Mouse (Mus musculus) 416B (cell line): ENCODE measurements around the gene Ebf3.

Source experiments
- DNase-seq: peaks from one replicate; pipeline ENCODE4 v3.0.0; 2011; ENCODE audit warnings: low read depth

The Ebf3 gene

DNA sequence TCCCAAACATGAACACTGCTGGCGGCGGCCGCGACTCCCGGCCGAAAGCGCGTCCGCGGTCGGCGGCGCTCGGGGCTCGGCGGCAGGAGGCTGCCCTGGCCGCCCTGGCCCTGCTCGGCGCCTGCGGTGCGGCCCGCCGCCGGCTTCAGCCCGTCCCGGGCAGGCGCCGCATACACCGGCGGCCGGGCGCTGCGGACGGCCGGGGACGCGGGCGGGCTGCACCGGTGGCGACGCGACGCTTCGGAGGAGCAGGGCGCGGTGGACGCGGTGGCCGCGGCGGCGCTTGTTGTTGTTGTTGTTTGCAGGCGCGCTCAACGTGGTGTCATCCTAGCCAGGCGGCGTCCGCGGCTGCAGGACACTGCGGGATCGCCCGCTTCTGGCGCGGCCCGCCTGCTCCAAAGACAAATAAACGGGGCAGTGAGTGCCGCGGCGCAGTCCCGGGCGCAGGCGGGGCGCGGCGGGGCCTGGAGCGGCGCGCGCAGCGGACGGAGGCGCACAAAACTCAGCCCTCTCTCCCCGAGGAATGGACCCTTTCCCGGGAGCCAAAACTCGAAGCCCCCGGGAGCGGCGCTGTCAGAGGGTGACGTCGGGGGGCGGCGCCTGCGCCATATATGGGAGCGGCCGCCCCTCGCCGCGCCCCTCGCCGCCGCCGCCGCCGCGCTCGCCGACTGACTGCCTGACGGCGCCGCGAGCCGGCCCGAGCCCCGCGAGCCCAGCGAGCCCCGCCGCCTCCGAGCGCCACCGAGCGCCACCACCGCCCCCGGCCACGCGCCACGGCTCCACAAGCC, at the start of gene Ebf3:
Gene Ebf3, minus strand, starts transcription at position 542 of the 788 bp plus-strand sequence.
- DNase-seq = no peak

DNA sequence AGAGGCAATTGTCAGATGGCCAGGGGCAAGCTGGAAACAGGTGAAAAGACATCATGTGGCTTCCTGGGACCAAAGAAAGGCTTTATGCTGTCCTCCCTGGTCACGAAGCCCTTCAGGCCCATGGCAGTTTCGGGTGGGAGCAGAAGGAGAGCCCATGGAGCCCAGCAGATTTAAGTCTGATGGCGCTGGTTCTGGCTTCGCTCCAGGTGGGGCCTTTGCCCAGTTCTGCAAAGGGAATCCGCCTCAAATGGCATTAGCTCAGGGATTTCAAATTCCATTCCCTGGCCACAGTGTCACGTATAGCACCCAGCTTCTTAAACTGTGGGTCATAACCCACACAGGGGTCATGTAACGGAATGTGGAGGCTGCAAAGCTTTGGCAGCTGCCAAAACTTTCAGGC, 32.6 kb upstream of the Ebf3 start:
- DNase-seq = no peak

DNA sequence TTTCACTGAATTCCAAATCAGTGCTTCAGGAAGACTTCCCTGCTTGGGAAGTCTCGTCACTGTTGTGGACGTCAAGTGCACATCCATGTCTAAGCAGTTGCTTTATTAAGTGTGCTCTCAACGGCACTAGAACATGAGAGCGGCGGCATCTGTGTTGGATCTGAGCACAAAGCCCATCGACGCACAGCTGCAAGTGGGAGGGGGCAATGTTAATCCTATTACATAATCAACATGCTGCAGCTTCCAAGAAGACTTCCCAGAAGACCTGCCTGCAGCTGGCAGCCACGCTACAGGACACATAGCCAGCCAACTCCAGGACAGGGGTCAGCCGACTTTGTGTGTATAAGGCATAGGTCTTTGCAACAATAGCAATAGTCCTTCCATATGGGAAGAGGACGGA, 31.8 kb upstream of the Ebf3 start:
- DNase-seq = no peak

DNA sequence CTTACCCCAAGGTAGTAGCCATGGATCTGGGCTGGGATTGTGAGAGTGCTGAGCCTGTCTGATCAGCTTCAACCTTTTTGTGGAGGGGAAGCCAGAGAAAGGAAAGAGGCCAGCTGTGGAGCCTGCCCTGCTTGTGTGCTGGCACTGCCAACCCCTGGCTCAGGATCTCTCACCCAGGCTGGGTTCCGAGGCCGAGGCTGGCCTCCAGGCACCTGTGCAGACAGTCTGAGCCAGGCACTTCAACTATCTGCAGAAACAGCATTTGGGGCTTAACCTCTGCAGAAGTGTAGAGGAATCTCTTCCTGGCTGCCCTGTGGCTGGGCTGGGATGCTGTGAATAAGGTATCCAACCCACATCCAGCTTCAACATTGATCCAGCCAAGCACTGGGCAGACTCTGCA, 19.7 kb upstream of the Ebf3 start:
- DNase-seq = no peak

DNA sequence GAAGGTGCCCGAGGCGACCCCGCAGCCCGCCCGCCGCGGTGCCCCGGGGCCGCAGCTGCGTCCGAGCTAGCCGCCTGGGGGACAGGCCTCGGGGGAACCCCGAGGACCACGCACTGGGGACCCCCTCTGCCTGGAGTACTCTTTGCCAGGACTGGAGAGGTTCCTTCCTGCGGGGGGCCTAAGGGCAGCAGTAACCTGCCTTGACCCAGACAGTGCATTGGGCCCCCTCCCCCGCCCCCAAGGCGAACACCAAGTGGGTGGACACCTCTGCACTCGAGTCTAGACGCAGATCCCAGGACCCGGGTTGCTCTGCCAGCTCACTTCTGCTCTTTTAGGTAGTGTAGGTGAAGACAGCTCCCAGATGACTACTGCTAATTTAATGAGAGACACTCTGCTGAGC, 8.7 kb upstream of the Ebf3 start:
- DNase-seq = no peak

DNA sequence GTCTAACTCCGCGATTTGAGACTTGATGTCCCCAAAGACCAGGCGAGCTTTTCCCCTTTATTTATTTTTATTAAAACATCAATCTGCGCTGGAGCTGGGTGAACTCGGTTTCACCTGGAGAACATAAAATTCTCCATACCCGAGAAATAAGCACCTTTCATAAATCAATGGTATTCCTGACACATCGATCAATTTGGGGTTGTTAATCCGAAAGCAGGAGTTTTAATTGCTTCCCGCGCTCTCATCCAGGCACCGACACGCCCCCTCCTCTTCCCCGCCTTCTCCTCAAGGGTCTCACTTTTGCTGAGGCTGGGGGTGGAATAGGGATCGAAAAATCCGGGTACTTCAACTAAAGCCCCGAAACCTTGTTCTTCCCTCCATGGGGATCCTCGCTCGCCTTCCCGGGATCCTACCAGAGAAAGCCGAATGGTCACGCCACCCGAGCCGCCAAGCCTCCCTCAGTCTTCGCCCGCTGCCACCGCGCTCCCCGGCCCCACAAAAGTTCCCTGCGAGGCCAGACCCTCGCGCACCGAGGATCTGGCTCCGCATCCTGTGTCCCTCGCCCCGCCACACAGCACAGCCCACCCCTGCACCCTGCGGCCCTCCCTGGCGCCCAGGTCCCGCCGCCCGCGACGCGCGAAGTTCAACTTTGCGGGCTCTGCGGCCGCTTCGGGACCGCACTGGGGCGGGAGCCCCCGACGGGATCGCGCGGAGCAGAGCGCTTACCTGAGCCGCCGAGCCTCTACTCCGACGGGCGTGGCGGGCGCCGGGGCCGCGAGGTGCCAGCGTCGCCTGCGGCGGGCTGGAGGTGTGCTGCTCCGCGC, 7.9 kb upstream of the Ebf3 start:
- no peak for DNase-seq

DNA sequence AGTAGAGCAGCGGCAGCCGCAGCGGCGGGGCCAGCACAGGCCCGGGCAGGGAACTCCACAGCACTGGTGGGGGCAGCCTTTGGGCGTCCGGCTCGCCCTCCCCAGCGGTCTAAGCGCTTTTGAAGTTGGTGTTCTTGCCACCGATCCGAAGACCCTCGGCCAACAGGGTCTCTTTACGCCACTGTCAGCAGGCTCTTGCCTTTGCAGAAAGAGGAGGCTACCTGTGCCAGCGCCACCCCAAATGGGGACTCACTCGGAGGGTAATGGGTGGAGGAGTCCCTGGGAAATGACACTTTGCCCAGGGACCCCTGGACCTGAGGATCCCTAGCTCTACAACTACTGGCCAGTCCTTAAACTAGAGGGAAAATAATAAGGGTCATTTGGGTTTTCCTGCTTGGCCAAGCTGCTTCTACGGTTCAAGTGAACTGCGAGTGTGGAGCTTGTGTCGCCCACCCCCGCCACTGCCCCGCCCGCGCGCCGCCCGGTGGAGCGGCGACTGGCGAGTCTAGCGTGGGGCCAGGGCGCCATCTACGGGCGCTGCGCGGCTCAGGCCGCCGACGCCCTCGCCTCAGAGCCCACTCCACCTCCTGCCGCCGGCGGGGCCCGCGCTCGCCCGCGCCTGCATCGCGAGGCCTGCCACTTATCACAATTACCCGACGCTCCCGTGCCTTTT, 7.0 kb upstream of the Ebf3 start:
- no peak for DNase-seq

DNA sequence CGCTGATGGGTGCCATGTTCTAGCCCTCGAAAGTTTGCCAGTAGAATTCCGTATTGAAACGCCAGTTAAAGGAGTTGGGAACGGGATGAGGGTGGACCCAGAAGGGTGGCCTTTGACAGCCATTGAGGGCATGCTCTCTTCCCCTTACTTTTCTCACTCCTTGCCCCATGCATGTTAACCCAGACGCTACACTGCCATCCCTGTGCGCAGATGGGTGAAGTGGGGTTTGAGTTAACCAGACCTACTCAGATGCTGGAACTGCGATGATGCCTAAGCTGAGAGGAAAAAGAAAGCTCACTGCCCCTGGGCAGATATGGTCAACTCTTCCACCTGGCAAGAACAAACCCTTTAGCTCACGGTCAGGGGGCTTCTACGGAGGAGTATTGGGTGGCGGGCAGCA, 6.1 kb upstream of the Ebf3 start:
- no peak for DNase-seq

DNA sequence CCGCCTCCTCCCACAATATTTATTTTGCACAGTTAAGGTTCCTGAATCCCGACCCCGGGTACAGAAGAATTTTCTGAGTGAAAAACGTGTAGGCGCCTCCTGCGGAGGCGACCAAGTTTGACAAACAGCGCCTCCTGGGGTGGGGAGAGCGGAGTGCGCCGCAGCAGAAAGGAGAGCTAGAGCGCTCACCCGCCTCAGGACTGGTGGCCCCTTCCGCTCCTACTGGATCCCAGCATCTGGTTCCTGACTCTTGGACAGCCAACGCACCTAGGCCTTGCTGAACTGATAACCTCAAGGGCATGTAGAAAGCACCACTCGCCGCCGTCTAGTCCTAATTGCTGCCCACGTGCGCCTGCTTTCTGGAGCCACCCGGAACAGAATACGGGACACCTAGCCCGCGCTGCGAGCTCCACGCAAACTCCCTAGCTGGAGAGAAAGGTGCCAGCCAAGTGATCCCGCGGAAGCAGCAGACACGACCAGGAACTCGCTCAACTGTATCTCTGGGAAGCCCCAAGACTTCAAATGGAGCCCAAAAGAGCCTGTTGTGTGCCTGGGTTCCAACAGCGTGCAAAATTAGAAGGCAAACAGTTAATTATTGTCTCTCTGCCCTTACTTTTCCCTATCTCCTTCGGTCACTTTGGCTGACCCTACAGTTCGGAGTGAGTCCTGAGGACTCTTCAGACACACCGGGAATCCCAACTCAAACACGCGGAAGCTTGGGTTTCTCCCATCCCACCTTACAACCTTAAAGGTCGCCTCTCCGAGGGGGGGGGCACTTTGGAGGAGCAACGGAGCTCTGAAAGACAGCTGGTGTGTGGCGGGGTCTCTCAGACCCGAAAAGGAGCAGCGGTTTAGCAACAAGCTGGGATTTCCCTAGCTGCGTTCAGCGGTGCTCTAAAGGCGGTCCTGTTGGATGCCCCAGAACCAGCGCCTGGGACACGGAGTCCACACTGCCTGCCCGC, 5.0 kb upstream of the Ebf3 start:
- DNase-seq = no peak

DNA sequence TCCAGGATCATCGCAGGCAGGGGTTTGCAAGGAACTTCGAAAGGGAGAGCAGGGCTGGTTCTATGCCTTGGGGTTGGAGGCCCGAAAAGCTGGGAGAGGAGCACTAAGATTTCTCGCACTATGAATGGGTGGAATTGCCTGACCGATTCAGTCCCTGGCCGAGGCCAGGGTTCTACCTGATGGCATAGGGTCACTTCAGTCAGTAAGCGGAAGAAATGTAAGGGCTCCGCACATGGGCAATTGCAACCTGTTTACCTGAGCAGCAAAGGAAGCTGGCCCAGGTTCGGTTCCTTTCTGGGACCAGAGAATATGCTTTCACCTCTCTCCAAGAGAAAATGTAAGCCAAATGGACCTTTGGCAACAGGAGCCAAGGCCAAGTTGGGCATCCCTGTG, 4.1 kb upstream of the Ebf3 start:
- no peak for DNase-seq

DNA sequence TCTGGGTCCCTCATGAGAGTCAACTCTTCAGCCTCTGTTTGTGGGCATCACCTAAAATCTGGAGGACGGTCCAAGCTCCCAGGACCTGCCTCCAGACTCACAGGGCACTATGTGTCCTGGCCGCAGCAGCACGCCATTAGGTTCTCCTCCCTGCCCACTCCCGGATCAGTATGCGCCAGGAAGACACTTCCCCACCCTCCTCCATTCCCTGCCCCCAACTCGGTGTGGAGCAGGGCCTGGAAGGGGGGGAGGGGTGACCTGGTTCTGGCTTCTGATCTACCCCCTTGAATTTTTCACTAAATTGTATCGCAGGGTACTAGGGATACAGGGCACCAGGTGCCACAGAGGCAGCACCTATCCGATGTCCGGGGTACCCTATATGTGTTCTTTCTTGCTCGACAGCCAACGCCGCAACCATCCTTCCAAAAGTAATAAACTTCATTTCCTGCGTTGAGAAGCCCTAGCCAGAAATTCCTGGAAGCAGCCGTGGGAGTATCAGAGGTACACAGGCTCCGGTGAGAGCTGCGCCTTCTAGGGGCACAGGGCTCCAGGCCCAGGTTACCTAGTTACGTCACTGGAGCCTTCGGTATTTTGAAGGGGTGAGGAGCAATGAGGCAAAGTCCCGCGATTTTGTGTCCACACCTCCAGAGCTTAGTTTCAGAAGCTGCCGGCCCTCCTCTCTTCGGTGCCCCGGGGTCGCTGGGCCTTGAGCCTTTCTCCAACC, 3.6 kb upstream of the Ebf3 start:
- no peak for DNase-seq

DNA sequence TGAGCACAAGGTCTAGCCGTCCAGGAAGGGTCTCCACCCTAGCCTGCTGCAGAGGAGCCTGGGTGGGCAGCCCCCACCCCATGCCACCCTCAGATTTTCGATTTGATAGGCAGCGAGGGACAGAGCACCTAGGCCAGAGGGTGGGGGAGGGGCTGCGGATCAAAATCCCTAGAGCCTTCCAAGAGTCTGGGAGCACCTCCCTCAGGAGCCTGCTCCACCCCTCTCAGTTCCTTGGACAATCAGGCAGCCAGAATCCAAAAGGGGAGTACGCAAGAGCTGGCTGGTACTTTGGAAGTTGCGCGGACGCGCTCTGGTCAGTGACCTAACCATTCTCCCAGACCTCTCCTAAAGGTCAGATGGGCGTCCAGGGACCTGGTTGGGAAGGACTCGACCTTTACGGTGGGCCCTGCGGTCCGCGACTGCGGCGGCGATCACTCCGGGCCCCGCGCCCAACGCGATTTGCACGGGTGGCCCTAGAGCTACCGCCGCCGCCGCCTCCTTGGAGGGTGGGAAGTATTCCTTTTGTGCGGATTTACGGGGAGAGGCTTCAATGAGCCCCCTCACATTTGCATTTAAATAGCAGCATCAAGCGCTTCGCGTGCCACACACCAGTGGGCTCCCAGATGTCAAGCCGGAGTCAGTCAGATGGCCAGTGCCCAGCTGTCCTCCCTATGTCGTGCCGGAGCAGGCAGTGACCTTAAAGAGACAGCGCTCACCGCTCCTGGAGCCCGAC, 2.8 kb upstream of the Ebf3 start:
- no peak for DNase-seq

DNA sequence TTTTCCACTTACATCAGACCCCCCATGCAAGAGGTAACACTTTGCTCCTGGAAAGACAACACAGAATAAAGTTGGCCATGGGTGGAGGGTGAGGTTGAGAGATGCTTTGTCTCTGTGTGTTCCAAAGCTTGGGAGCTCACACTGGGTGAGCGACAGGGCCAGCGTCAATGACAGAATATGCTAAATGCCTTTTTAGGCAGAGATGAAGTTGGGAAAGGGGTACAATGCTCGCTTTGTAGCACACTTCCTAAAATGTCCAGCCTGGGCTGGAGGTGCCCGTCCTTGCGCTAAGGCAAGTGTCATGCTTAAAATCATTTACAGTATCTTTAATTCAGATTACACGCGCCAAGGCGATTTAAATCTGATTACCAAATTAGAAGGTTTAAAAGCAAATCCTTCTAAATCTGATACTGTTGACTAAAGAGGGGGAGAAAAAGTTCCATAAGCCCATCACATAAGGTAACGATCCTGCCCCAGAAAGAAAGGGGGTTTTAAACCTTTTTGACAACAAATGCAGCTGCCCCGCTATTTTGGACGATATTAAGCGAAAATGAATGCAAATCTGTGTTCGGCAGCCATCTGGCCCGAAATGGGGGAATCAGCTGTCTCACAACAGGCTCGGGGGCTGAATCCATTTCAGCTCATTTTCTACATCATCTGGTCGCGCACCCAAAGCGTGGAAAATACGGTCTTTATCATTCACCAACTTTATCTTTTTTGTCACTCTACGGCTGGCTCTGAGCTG, 2.1 kb upstream of the Ebf3 start:
- no peak for DNase-seq

DNA sequence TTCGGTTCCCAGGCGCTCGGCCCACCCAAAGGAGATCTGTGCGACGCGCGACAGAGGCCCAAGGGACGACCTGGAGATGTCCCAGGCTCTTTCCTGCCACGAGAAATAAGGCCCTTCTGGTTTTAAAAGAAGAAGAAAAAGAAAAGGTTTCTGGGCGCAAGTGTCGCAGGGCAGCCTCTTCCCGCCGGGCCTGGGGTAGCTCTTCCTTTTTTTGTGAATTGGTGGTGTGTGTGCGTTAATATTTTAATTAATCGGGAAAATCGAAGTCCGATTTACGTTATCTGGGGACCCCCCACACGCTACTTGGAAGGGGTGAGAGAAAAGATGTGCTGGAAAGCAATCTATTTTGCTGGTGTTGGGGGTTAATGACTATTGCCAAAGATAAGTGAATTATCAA, 1.3 kb upstream of the Ebf3 start:
- no peak for DNase-seq

DNA sequence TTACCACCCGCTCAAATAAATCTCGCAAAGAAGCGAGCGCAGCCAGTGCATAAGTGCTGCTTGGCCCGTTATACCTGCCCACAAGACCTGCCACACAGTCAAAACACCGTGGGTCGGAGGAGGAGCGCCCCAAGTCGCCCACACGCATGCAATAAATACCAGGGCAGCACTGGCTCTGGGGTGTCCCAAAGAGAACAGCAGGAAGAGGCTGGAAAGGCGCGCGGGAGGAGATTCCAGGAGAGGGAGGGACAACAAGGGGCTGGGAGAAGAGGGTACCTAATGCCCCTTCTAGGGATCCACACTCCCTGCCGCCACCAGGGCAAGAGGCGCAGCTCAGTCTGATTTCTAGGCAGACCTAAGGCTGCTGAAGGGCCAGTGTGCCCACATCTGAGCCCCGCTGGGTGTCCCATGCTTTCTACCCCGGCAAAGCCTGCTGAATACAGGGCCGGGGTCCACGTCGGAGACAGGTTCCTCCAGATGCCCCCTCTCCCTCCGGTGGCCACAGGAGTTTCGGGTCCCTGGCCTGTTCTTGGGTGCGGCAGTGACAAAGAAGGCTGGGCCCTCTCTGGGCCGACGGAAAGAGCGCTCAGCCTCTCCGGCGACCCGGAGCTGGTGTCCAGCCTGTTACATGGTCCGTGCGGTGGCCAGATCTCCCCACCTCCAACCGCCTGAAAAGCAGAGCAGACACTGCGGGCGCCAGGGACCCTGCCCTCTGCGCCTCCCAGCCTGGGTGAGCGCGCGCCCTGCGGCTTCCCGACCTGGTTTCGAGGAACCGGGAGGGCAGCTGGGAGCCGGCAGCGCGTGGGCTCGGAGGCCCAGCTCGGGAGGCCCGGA, 682 bp upstream of the Ebf3 start:
- no peak for DNase-seq

DNA sequence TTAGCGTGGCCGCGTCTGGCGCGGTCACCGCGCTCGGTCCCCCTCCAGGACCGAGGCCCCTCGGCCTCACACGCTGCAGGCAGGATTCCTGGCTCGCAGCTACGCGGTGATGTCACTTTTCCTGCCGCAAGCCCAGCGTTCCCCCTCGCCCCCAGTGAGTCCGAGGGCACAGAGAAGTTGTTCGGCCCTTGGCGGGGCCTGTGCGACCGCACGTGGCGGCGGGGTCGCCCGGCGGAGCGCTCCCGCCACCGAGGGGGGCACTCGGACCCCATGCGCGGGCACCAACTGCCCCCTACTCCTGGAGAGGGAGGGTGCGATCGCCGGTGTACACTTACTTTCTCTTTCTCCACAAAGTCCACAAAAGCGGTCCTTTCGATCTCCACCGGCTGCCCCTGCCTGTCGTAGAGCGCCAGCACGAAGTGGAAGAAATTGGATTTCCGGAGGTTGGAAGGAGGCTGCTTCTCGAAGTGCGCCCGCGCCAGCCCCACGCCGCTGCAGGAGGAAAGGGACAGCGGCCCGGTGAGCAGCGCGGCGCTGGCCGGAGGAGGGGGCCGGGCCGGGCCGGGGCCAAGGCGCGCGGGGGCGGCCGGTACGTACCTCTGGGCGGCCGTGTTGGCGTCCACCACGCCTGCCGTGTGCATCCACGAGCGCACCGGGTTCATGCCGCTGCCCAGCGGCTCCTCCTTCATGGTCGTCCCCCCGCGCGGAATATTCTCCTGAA, 902 bp downstream of the Ebf3 start:
- no peak for DNase-seq

DNA sequence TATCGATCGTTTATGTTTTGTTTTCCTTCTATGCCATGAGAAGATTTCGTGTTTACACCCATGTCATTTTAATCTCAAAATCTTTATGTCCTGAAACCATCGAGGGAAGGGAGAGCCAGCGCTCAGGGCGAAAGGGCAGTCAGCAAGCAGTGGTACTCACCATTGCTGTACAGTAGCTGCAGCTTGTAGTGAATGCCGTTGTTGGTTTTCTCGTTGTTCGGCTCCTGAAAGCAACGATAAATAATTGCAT, 1.4 kb downstream of the Ebf3 start:
- no peak for DNase-seq

DNA sequence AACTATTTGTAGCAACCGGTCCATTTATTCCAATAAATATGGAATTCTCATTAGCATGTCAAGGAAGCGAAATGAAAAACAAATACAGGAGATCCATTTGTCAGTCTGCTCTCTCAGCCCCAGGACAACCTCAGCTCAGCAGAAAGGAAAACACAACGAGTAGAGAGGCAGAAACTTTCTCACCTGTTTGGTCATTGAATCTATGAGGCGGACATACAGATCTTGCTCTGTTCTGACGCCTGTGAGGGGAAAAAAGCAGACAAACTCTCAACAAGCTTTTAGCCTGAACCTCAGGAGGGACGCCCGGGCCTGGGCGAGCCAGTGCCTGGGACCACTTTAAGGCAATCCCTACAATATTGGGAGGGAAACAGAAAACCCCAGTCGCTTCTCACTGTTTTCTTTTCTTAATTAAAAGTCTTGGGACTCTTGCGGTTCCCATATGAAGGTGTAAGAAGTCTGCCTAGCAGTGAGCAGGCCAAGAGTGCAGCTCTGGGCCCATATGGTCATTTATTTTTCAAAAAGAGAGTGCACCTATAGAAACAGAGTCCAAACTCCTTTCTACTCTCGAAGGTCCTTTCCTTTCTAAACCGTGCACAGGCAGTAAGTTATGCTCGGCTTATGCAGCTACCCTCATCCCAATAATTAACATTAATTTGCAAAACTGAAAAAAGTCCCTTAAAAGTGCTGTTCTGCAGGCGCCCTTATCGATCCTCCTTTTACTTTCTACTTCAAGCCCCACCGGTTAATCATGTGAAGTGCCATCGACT, 1.9 kb downstream of the Ebf3 start:
- DNase-seq = no peak
